Mouse (Mus musculus) neural tube, postnatal 0 days (tissue): Measurements from ENCODE around the gene Dusp7. TPM values are rescaled to one million over a fixed set of nuclear protein-coding genes. Genes with fewer than 3 reads are reported as not detected.

Experiments
- polyA plus RNA-seq: library from polyadenylated mRNA; unstranded; fragments of >200 nt; fragmentation: Nextera tagmentation; extraction: Ambion mirVana; gene quantifications from 2 replicates; pipeline ENCODE4 v1.2.1, GENCODE M21; 2015

Dusp7 gene
- polyA plus RNA-seq: 17.9 and 18.0 TPM in 2 replicates

DNA sequence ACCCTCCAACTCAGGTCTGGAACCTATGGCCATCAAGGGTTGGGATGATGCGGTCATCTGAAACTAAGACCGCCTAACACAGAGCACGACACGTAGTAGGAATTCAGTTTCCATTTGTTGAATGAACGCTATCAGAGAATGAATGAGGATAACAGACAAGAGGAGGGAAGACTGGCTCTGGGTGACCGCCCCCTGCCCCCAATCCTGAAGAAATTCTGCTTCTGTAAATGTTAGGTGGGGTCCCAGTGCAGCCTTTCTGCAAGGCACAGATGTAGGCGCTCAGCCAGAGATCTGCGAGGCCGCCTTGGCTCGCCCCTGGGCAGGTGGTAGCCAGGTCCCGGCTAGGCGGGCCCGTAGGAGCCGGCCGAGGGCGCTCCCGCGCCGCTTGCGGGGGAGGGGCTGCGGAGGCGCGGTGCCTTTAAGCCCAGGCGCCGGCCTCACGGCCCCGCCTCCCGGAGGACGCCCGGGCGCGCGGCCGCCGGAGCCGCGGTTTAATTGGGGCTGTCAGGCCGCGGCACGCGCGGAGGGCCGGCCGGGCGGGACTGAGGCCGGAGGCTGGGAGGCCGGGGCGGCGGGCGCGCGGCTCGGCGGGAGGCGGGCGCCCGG is at the start of gene Dusp7:
Dusp7 (plus strand) TSS at position 521 of the 606 bp plus-strand sequence.

Other genes starting within 250 kb of the Dusp7 start
- 1.1 and 1.7 TPM in 2 replicates for gene Glyctk, start 210.5 kb upstream of the Dusp7 start, polyA plus RNA-seq
- 25.8 and 29.3 TPM in 2 replicates for gene Wdr82, start 197.7 kb upstream of the Dusp7 start, polyA plus RNA-seq
- gene Ppm1m, start 168.9 kb upstream of the Dusp7 start, polyA plus RNA-seq: 17.8 and 21.1 TPM in 2 replicates
- 47.6 and 49.8 TPM in 2 replicates for gene Twf2, start 165.5 kb upstream of the Dusp7 start, polyA plus RNA-seq
- gene Tlr9, start 146.0 kb upstream of the Dusp7 start, polyA plus RNA-seq: 0.06 and 0.15 TPM in 2 replicates
- 100 and 102 TPM in 2 replicates for gene Alas1, start 120.0 kb upstream of the Dusp7 start, polyA plus RNA-seq
- gene Poc1a, start 87.6 kb upstream of the Dusp7 start, polyA plus RNA-seq: 7.9 and 8.6 TPM in 2 replicates
- gene Rpl29, start 60.8 kb downstream of the Dusp7 start, polyA plus RNA-seq: 704 and 771 TPM in 2 replicates
- gene Acy1, start 69.7 kb downstream of the Dusp7 start, polyA plus RNA-seq: 19.4 and 21.4 TPM in 2 replicates
- gene Abhd14b, start 78.8 kb downstream of the Dusp7 start, polyA plus RNA-seq: 14.5 and 17.0 TPM in 2 replicates
- 77.4 and 83.7 TPM in 2 replicates for gene Abhd14a, start 79.0 kb downstream of the Dusp7 start, polyA plus RNA-seq
- gene Pcbp4, start 84.7 kb downstream of the Dusp7 start, polyA plus RNA-seq: 184 and 212 TPM in 2 replicates
- 2.8 and 3.8 TPM in 2 replicates for gene Gpr62, start 97.3 kb downstream of the Dusp7 start, polyA plus RNA-seq
- 36.1 and 41.9 TPM in 2 replicates for gene Rrp9, start 107.3 kb downstream of the Dusp7 start, polyA plus RNA-seq
- gene Parp3, start 108.3 kb downstream of the Dusp7 start, polyA plus RNA-seq: 2.6 and 3.6 TPM in 2 replicates
- not detected in 2 replicates for gene Iqcf1, start 131.3 kb downstream of the Dusp7 start, polyA plus RNA-seq
- gene Iqcf5, start 145.9 kb downstream of the Dusp7 start, polyA plus RNA-seq: not detected in 2 replicates
- gene Iqcf3, start 193.0 kb downstream of the Dusp7 start, polyA plus RNA-seq: not detected in 2 replicates
- not detected in 2 replicates for gene Iqcf4, start 202.4 kb downstream of the Dusp7 start, polyA plus RNA-seq